Mouse (Mus musculus) thymus, adult 2 months (tissue): ENCODE data around the gene Rps6ka4.

Source experiments
- CTCF ChIP-seq: fragments of 200-500 bp; IDR thresholded peaks from 2 replicates; pipeline ENCODE4 v1.5.1; 2012; ENCODE audit warnings: mild to moderate bottlenecking, control low read depth, low read length, moderate library complexity, borderline replicate concordance; ENCODE audit not compliant: control insufficient read depth, poor library complexity, insufficient read depth; ENCODE audit errors: extremely low read depth
- POLR2A ChIP-seq: fragments of 200-500 bp; IDR thresholded peaks from 2 replicates; pipeline ENCODE4 v1.6.1; 2012; ENCODE audit warnings: mild to moderate bottlenecking, low read length, control low read depth, moderate library complexity; ENCODE audit not compliant: control insufficient read depth, poor library complexity, insufficient read depth; ENCODE audit errors: extremely low read depth

- TF ChIP-seq POLR2A (no peak), CTCF (no peak)
These were observed 9.1 kb downstream of the Rps6ka4 start for GRCm38 (mm10) chr19:6831331-6831730.
